Mouse (Mus musculus) bone marrow, adult 2 months (tissue): ENCODE results near the gene Olfr1013.

Experiments
- CTCF ChIP-seq: fragments of 200-500 bp; IDR thresholded peaks from 2 replicates; pipeline ENCODE4 v1.5.1; 2011; ENCODE audit warnings: low read length, control low read depth; ENCODE audit not compliant: control insufficient read depth, insufficient read depth
- POLR2A ChIP-seq: fragments of 200-500 bp; IDR thresholded peaks from 2 replicates; pipeline ENCODE4 v1.6.1; 2011; ENCODE audit warnings: low read depth, mild to moderate bottlenecking, control low read depth, low read length, borderline replicate concordance; ENCODE audit not compliant: control insufficient read depth

DNA sequence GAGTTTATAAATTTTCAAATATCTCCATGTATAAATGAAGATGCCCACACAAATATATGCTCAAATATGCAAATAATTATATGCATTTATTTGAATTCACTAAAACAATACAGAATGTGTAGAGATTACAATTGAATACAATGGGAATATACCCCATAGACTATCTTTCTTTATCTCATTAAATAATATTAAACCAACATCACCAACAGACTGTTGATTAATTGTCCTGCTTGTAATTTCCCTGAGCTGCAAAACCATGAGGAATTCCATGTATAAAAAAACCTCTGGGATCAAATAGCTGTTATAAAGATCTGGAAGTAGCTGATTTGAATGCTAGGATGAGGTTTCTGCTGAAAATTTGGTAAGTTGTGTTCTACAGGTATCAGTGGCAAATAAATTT, at the start of gene Olfr1013:
- TF ChIP-seq CTCF = no peak
- TF ChIP-seq POLR2A = no peak
